Mouse (Mus musculus): Measurements from ENCODE around the gene Smc6. TPM values are rescaled to one million over a fixed set of nuclear protein-coding genes. Genes with fewer than 3 reads are reported as not detected.

Smc6 gene
- total RNA-seq, 2 experiments from 2014 or later, result 31.6 to 39.6 TPM

Small RNA genes within 50 kb of the gene (microRNA-seq; reads per million reads assigned to microRNA genes)
- gene Mir7675, result 0 to 0.22 reads per million in 2 experiments

Other genes with a start within 250 kb of the Smc6 start
- 1 to 10 TPM; 4.0 to 4.1 TPM for gene Kcns3, start 114.8 kb upstream of the Smc6 start, total RNA-seq (2021)
- gene Msgn1, start 56.9 kb upstream of the Smc6 start, total RNA-seq (2021), result not detected
- gene Gen1, start 85 bp upstream of the Smc6 start, total RNA-seq (2021), result 1 to 10 TPM; 3.1 to 3.7 TPM
- gene Vsnl1, start 170.7 kb downstream of the Smc6 start, total RNA-seq (2021), result 100 to 1,000 TPM; 288 to 320 TPM
- under 1 TPM; 0.87 to 0.89 TPM for gene Rad51ap2, start 190.2 kb downstream of the Smc6 start, total RNA-seq (2021)